Mouse (Mus musculus): Measurements from ENCODE around the gene Slc18b1.

DNA sequence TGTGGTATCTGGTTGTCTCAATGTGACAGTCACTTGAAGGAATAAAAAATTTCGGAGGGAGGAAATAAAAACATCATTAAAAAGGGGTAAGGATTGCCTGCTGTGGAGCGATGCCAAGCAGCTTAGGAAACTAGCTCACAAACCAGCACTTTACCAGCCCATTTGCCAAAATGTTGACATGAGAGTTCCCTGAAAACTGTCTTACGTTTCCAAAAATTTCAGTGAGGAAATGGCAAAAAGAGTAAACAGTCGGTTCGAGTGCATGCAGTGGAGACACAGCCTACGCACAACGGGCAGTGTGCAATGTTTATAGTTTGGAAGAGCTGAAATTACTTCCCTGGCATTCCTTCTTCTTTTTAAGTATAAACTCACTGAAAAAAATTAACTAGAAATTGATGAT is 42.6 kb upstream of the Slc18b1 start:
- TF ChIP-seq CTCF (IDR thresholded peaks at IDR 0.05; ENCODE audit: borderline replicate concordance, insufficient read depth, low read depth, low read length) (no peak), POLR2A (IDR thresholded peaks at IDR 0.05; ENCODE audit: borderline replicate concordance, insufficient read depth, low read length) (no peak)

Measured in cerebellum, adult 2 months (tissue).